Mouse (Mus musculus): ENCODE results near the gene Clec16a.

DNA sequence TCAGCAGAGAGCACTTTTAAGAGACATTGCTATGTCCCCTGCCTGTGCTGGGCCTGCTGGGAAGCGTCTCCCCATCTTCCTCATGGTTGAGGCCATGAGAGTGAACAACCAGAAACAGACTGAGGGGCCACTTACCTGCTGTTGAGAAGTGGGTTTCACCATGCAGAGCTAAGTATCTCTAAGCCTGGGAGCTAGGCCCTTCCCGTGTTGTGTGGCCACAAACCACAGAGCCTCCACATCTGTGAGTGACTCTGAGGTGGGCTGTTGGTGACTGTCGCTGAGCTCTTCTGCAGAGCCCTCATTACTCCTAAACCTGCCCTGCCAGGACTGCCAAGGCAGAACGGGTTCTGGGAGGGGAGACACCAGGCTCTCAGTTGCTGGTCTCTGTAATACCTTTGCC is 185.8 kb downstream of the Clec16a start:
- TF ChIP-seq POLR2A (IDR thresholded peaks at IDR 0.05; ENCODE audit: control insufficient read depth, extremely low read depth, insufficient read depth, low read length, poor library complexity) (no peak), CTCF (IDR thresholded peaks at IDR 0.05; ENCODE audit: borderline replicate concordance, control insufficient read depth, extremely low read depth, insufficient read depth, low read length, poor library complexity) (no peak)
